Mouse (Mus musculus) bone marrow, adult 2 months (tissue): ENCODE results near the gene Epm2aip1.

Source experiments
- CTCF ChIP-seq: fragments of 200-500 bp; IDR thresholded peaks from 2 replicates; pipeline ENCODE4 v1.5.1; 2011; ENCODE audit warnings: low read length, control low read depth; ENCODE audit not compliant: control insufficient read depth, insufficient read depth
- POLR2A ChIP-seq: fragments of 200-500 bp; IDR thresholded peaks from 2 replicates; pipeline ENCODE4 v1.6.1; 2011; ENCODE audit warnings: low read depth, mild to moderate bottlenecking, control low read depth, low read length, borderline replicate concordance; ENCODE audit not compliant: control insufficient read depth

DNA sequence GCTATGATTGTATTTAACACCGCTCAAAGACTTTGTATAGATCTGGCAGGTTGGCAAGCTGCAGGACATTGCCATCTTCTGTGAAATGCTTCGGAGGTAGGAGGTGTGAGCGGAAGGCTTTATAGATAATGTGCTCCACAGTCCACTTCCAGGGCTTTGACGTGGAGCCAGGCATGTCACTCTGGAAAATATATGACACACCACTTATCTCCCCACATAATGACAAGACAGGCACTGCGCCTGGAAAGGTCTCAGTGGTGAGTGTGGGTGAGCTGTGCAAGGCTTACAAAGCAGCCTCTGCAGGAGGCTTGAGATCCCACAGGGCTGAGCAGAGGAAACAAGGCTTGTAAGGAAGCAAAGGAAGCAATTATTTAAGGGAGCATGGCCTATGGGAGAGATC is 43.3 kb upstream of the Epm2aip1 start:
- TF ChIP-seq POLR2A: no peak
- no peak for TF ChIP-seq CTCF
